Mouse (Mus musculus) limb, embryonic 10.5 days (tissue): Measurements from ENCODE around the gene Ccdc167. TPM values are rescaled to one million over a fixed set of nuclear protein-coding genes. Genes with fewer than 3 reads are reported as not detected.
A peak's percentile ranks its signal among the peaks of the same experiment; 100 is the strongest.

Experiments used
- DNase-seq: peaks from one replicate; pipeline ENCODE4 v3.0.0-alpha.2; 2017; ENCODE audit warnings: low spot score
- H3K27ac ChIP-seq: fragments of 300-500 bp; sonication (generic); 2 replicates; pipeline ENCODE4 v1.5.1; 2016; ENCODE audit warnings: mild to moderate bottlenecking
- H3K27me3 ChIP-seq: fragments of 300-500 bp; sonication (generic); 2 replicates; pipeline ENCODE4 v1.6.1; 2016; ENCODE audit warnings: low read depth, mild to moderate bottlenecking; ENCODE audit not compliant: poor library complexity, severe bottlenecking
- H3K36me3 ChIP-seq: fragments of 300-500 bp; sonication (generic); 2 replicates; pipeline ENCODE4 v1.6.1; 2016; ENCODE audit warnings: mild to moderate bottlenecking, moderate library complexity
- H3K4me1 ChIP-seq: fragments of 300-500 bp; sonication (generic); 2 replicates; pipeline ENCODE4 v1.6.1; 2016
- H3K4me3 ChIP-seq: fragments of 300-500 bp; sonication (generic); 2 replicates; pipeline ENCODE4 v1.5.1; 2016; ENCODE audit warnings: mild to moderate bottlenecking, moderate library complexity
- H3K9me3 ChIP-seq: fragments of 300-500 bp; sonication (generic); replicated peaks from 2 replicates; pipeline ENCODE4 v1.6.1; 2016; ENCODE audit warnings: mild to moderate bottlenecking
- WGBS: fragments of 180-500 bp; shearing (Covaris S2); methylation state at CpG from one replicate; pipeline ENCODE4 v1.1.7; 2016; 5-methylcytosine and 5-hydroxymethylcytosine counted together
- polyA plus RNA-seq: library from polyadenylated mRNA; unstranded; fragments of >200 nt; fragmentation: Nextera tagmentation; extraction: Ambion mirVana; gene quantifications from 2 replicates; pipeline ENCODE4 v1.2.1, GENCODE M21; 2016

The Ccdc167 gene
- polyA plus RNA-seq, 1 experiment from 2014 or later: 21.4 TPM

- Histone ChIP-seq H3K27ac (peak overlapping the region; percentile 14; the same call in 1 of the 2 replicates), H3K27me3 (no peaks in the 10 kb centered on the region), H3K4me3 (no peak overlapping the region), H3K4me1 (peaks cover 77% of the 10 kb centered on the region), H3K36me3 (peaks cover 16% of the 10 kb centered on the region), H3K9me3 (no peaks in the 10 kb centered on the region)
- WGBS: 72% methylated on average over 19 of the region's 19 CpGs
- DNase-seq: no peak
Measured at GRCm38 (mm10) chr17:29711076-29711744, 5.6 kb downstream of the Ccdc167 start.

DNA sequence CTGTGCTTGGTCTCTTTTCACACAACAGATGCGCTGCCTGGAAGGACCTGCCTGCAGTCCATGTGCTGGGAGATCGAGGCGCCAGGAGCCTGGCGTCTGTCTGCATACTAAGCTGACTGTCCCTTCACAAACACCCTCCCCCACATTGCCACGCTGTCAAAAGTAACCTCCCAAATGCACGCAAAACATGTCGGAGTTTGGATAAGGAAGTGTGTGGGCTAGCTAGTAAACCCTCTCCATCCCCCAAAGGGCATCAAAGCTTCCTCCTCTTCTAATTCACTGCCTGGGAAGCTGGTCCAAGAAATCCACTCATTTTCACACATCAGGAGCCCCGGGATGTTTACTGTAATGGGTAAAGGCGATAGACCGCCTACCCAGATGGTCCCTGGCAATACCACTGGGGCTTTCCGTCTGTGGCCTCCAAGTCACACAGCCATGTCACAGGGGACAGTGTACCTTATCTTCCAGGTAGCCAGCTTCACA is 6.2 kb downstream of the Ccdc167 start:
- Histone ChIP-seq H3K4me3 (no peak overlapping the region), H3K36me3 (peaks cover 16% of the 10 kb centered on the region), H3K4me1 (peaks cover 75% of the 10 kb centered on the region), H3K27ac (peak overlapping the region; percentile 1; the same call in 1 of the 2 replicates), H3K9me3 (no peaks in the 10 kb centered on the region), H3K27me3 (no peaks in the 10 kb centered on the region)
- 72% methylated on average over 11 of the region's 11 CpGs for WGBS
- no peak for DNase-seq

GRCm38 (mm10) chr17:29708783-29709182 is 8.1 kb downstream of the Ccdc167 start:
- H3K27me3 ChIP-seq: no peaks in the 10 kb centered on the region
- peaks cover 79% of the 10 kb centered on the region for H3K4me1 ChIP-seq
- no peak overlapping the region for H3K4me3 ChIP-seq
- 84% methylated on average over 5 of the region's 5 CpGs for WGBS
- no peaks in the 10 kb centered on the region for H3K9me3 ChIP-seq
- peaks cover 13% of the 10 kb centered on the region for H3K36me3 ChIP-seq
- 0 out of 2 replicates have a peak overlapping the region, but pooled peaks have one; percentile 14 for H3K27ac ChIP-seq
- no peak for DNase-seq

GRCm38 (mm10) chr17:29706981-29707545 is 9.8 kb downstream of the Ccdc167 start:
- Histone ChIP-seq H3K27ac (peak overlapping the region; percentile 27; the same call in 1 of the 2 replicates), H3K36me3 (peaks cover 30% of the 10 kb centered on the region), H3K4me1 (peaks cover 66% of the 10 kb centered on the region), H3K4me3 (no peak overlapping the region), H3K27me3 (no peaks in the 10 kb centered on the region), H3K9me3 (no peaks in the 10 kb centered on the region)
- no peak for DNase-seq
- WGBS: 52% methylated on average over 5 of the region's 5 CpGs

DNA sequence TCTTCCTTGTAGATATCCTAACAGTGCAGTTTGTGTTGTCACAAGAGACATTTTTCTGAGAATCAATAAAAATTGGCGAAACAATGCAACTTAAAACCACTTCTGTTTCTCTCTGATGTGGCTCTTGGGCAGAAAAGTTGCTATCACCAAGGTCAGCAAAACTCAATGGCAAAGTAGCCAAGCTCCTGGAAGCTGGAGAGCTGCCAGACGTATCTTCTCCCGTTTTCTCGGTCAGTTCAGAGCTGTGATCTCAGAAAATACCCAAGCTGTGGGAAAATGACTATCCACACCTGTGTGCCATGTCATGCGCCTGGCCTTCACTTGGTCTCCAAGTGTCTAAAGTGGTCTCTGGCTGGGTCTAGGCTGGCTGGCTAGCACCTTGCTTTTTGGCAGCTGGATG is 11.0 kb downstream of the Ccdc167 start:
- Histone ChIP-seq H3K4me3 (no peak overlapping the region), H3K27ac (no peak overlapping the region), H3K27me3 (no peaks in the 10 kb centered on the region), H3K9me3 (no peaks in the 10 kb centered on the region), H3K36me3 (peaks cover 42% of the 10 kb centered on the region), H3K4me1 (peaks cover 54% of the 10 kb centered on the region)
- no peak for DNase-seq
- 89% methylated on average over 5 of the region's 5 CpGs for WGBS

GRCm38 (mm10) chr17:29704781-29705180 is 12.1 kb downstream of the Ccdc167 start:
- Histone ChIP-seq H3K27me3 (no peaks in the 10 kb centered on the region), H3K9me3 (no peaks in the 10 kb centered on the region), H3K4me1 (peaks cover 43% of the 10 kb centered on the region), H3K27ac (no peak overlapping the region), H3K4me3 (no peak overlapping the region), H3K36me3 (peaks cover 53% of the 10 kb centered on the region)
- WGBS: 35% methylated on average over 3 of the region's 3 CpGs
- peak; percentile 76 for DNase-seq

- peaks cover 70% of the 10 kb centered on the region for H3K36me3 ChIP-seq
- H3K27me3 ChIP-seq: no peaks in the 10 kb centered on the region
- H3K27ac ChIP-seq: no peak overlapping the region
- no peak for DNase-seq
- WGBS: 88% methylated on average over 4 of the region's 4 CpGs
- no peaks in the 10 kb centered on the region for H3K9me3 ChIP-seq
- no peak overlapping the region for H3K4me3 ChIP-seq
- H3K4me1 ChIP-seq: peaks cover 27% of the 10 kb centered on the region
Measured at GRCm38 (mm10) chr17:29702938-29703710, 13.7 kb downstream of the Ccdc167 start.

- no peak overlapping the region for H3K27ac ChIP-seq
- H3K27me3 ChIP-seq: no peaks in the 10 kb centered on the region
- H3K36me3 ChIP-seq: peaks cover 94% of the 10 kb centered on the region
- 0 out of 2 replicates have a peak, but pooled peaks cover 4% of the 10 kb centered on the region for H3K4me1 ChIP-seq
- no peak for DNase-seq
- WGBS: 95% methylated on average over 7 of the region's 7 CpGs
- H3K4me3 ChIP-seq: no peak overlapping the region
- no peaks in the 10 kb centered on the region for H3K9me3 ChIP-seq
Measured at GRCm38 (mm10) chr17:29700573-29700972, 16.3 kb downstream of the Ccdc167 start.

- Histone ChIP-seq H3K9me3 (no peaks in the 10 kb centered on the region), H3K4me3 (no peak overlapping the region), H3K36me3 (peaks cover 99% of the 10 kb centered on the region), H3K27me3 (no peaks in the 10 kb centered on the region), H3K27ac (no peak overlapping the region), H3K4me1 (no peaks in the 10 kb centered on the region)
- no peak for DNase-seq
- WGBS: 93% methylated on average over 6 of the region's 6 CpGs
Measured at GRCm38 (mm10) chr17:29698421-29698820, 18.4 kb downstream of the Ccdc167 start.

DNA sequence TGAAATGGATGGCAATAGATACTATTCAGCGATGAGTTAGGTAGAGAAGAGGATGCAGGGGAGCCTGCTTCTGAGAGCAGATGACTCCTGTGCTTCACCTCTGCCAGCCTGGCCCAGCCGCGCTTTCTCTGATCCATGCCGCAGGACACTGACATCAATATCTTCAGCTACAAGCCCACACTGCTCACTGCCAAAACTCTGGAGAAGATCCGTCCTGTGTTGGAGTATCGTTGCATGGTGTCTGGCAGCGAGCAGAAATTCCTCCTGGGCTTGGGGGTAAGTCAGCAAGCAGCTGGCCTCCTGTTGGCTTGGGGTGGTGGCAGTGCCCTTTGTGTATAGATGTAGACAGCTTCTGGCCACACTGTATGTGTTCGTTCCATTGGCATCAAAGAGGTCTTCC is 19.9 kb downstream of the Ccdc167 start:
- H3K9me3 ChIP-seq: no peaks in the 10 kb centered on the region
- H3K36me3 ChIP-seq: peaks cover 98% of the 10 kb centered on the region
- DNase-seq: no peak
- H3K4me1 ChIP-seq: no peaks in the 10 kb centered on the region
- no peaks in the 10 kb centered on the region for H3K27me3 ChIP-seq
- WGBS: 96% methylated on average over 8 of the region's 8 CpGs
- H3K27ac ChIP-seq: no peak overlapping the region
- H3K4me3 ChIP-seq: no peak overlapping the region

DNA sequence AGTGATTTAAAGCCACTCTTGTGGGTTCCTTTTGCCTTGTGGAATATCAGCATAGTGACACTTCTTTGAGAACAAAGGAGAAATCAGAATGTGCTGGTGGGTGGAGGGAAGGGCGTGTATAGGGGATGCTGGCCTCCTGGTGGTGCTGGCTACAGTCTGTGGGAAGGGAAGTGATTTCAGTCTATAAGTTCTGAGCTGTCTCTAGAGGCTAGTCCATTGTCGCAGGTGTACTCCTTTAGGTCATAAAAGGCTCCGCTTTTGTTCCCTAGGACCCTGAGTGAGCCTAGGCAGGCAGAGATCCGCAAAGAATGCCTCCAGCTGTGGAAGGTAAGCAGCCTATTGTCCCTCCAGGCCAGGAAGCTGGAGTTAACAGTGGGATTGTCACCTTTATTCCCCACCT is 22.3 kb downstream of the Ccdc167 start:
- Histone ChIP-seq H3K4me3 (no peak overlapping the region), H3K9me3 (no peaks in the 10 kb centered on the region), H3K27ac (no peak overlapping the region), H3K4me1 (no peaks in the 10 kb centered on the region), H3K27me3 (no peaks in the 10 kb centered on the region), H3K36me3 (peaks cover 98% of the 10 kb centered on the region)
- DNase-seq: no peak
- 83% methylated on average over 4 of the region's 4 CpGs for WGBS

DNA sequence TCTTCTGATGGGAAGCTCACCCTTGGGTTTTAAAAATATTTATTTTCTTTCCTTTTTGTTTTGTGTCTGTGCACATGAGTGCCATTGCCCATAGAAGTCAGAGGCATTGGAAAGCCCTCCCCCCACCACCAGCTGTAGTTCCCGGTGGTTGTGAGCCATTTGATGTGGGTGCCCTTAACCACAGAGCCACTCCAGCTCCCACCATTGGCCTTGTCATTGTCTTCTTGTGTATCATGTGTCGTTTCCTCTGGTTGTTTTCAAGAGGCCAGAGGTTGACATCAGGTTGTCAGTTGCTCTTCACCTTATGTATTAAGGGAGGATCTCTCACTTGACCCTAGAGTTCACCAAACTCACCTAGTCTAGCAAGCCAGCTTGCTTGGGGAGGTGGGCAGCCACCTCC is 23.3 kb downstream of the Ccdc167 start:
- Histone ChIP-seq H3K27ac (no peak overlapping the region), H3K4me1 (no peaks in the 10 kb centered on the region), H3K27me3 (no peaks in the 10 kb centered on the region), H3K9me3 (no peaks in the 10 kb centered on the region), H3K4me3 (no peak overlapping the region), H3K36me3 (peaks cover 96% of the 10 kb centered on the region)
- WGBS: 83% methylated on average over 2 of the region's 2 CpGs
- no peak for DNase-seq

DNA sequence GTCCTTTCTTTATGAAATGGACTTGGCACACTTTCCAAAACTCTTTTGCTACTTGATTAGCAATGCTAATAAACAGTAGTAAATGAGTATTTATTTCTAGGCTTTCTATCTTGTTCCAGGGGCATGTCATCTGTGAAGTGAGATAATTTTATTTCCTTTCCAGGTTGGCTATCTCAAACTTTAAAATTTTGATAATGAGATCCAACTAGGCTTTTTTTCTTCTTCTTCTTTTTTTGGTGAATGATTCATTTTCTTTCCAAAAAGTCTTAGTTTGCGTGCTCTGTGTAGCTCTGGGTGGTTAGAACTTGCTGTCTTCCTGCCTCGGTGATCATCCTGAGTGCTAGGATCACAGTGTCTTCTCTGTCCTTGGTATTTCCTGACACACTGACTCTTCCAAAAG is 24.0 kb downstream of the Ccdc167 start:
- DNase-seq: no peak
- no peak overlapping the region for H3K27ac ChIP-seq
- H3K4me1 ChIP-seq: no peaks in the 10 kb centered on the region
- 92% methylated on average over 2 of the region's 2 CpGs for WGBS
- no peak overlapping the region for H3K4me3 ChIP-seq
- H3K9me3 ChIP-seq: no peaks in the 10 kb centered on the region
- H3K36me3 ChIP-seq: peaks cover 96% of the 10 kb centered on the region
- H3K27me3 ChIP-seq: no peaks in the 10 kb centered on the region
